Mouse (Mus musculus) kidney, adult 11 months (tissue): ENCODE results near the gene Pirt.

ENCODE experiments used
- DNase-seq: peaks from one replicate; pipeline ENCODE4 v3.0.0; 2022

The Pirt gene

GRCm38 (mm10) chr11:66911811-66912210, at the start of gene Pirt:
TSS of gene Pirt (plus strand) at chr11:66911981.
- DNase-seq = no peak

- DNase-seq = no peak
Measured at GRCm38 (mm10) chr11:66871701-66872100, 40.1 kb upstream of the Pirt start.

GRCm38 (mm10) chr11:66872773-66873470, 38.9 kb upstream of the Pirt start:
- no peak for DNase-seq

GRCm38 (mm10) chr11:66881291-66881690, 30.5 kb upstream of the Pirt start:
- no peak for DNase-seq

- DNase-seq = no peak
Measured at GRCm38 (mm10) chr11:66882224-66883040, 29.3 kb upstream of the Pirt start.

GRCm38 (mm10) chr11:66892536-66892935, 19.2 kb upstream of the Pirt start:
- no peak for DNase-seq

- no peak for DNase-seq
Measured at GRCm38 (mm10) chr11:66898747-66899146, 13.0 kb upstream of the Pirt start.

- no peak for DNase-seq
Measured at GRCm38 (mm10) chr11:66899426-66899825, 12.4 kb upstream of the Pirt start.

GRCm38 (mm10) chr11:66902801-66903200, 9.0 kb upstream of the Pirt start:
- no peak for DNase-seq

- peak; percentile 25 for DNase-seq
Measured at GRCm38 (mm10) chr11:66905617-66906384, 6.0 kb upstream of the Pirt start.

GRCm38 (mm10) chr11:66912531-66913458, 1.0 kb downstream of the Pirt start:
- DNase-seq = no peak

GRCm38 (mm10) chr11:66914249-66914648, 2.5 kb downstream of the Pirt start:
- DNase-seq = peak; percentile 26

- no peak for DNase-seq
Measured at GRCm38 (mm10) chr11:66920012-66920411, 8.2 kb downstream of the Pirt start.

GRCm38 (mm10) chr11:66924095-66924823, 12.5 kb downstream of the Pirt start:
- DNase-seq = no peak

- DNase-seq = no peak
Measured at GRCm38 (mm10) chr11:66928311-66928710, 16.5 kb downstream of the Pirt start.

GRCm38 (mm10) chr11:66932827-66933599, 21.2 kb downstream of the Pirt start:
- DNase-seq = no peak

- peak; percentile 54 for DNase-seq
Measured at GRCm38 (mm10) chr11:66934428-66935173, 22.8 kb downstream of the Pirt start.

- peak; percentile 37 for DNase-seq
Measured at GRCm38 (mm10) chr11:66942011-66942410, 30.2 kb downstream of the Pirt start.

GRCm38 (mm10) chr11:66945224-66945767, 33.5 kb downstream of the Pirt start:
- no peak for DNase-seq

- DNase-seq = no peak
Measured at GRCm38 (mm10) chr11:66946521-66946920, 34.7 kb downstream of the Pirt start.
